Mouse (Mus musculus): ENCODE results near the gene Slc36a2.

- TF ChIP-seq POLR2A (IDR thresholded peaks at IDR 0.05; ENCODE audit: insufficient read depth, low read length), result no peak
- no peak for TF ChIP-seq CTCF (IDR thresholded peaks at IDR 0.05; ENCODE audit: low read depth, low read length)
- no peak for TF ChIP-seq EP300 (IDR thresholded peaks at IDR 0.05; ENCODE audit: insufficient read depth, low read depth, low read length)
These were observed 31.2 kb upstream of the Slc36a2 start for GRCm38 (mm10) chr11:55216061-55216460.

Measured in ES-Bruce4 (cell line).